Mouse (Mus musculus) bone marrow, adult 2 months (tissue): Measurements from ENCODE around the gene Fgd6.

Experiments used
- CTCF ChIP-seq: fragments of 200-500 bp; IDR thresholded peaks from 2 replicates; pipeline ENCODE4 v1.5.1; 2011; ENCODE audit warnings: low read length, control low read depth; ENCODE audit not compliant: control insufficient read depth, insufficient read depth
- POLR2A ChIP-seq: fragments of 200-500 bp; IDR thresholded peaks from 2 replicates; pipeline ENCODE4 v1.6.1; 2011; ENCODE audit warnings: low read depth, mild to moderate bottlenecking, control low read depth, low read length, borderline replicate concordance; ENCODE audit not compliant: control insufficient read depth

- no peak for TF ChIP-seq POLR2A
- 0 out of 2 replicates have a peak, but pooled peaks have one; percentile 41 for TF ChIP-seq CTCF
These were observed 88.6 kb downstream of the Fgd6 start for GRCm38 (mm10) chr10:94124376-94124775.
